Mouse (Mus musculus) kidney, adult 2 months (tissue): ENCODE measurements at regions not wholly inside any gene's neighbourhood (a gene's known extent, or its start where the extent isn't known, plus 50 kb on each side); places are given as distances from the start of the nearest gene placed in this dataset.
"Not testable (repeated sequence)": the region's sequence is repeated elsewhere in the genome, so short reads cannot be mapped to it uniquely, and the experiment has no call there.

Experiments
- DNase-seq: peaks from one replicate; pipeline ENCODE4 v3.0.0; 2021
- H3K27ac ChIP-seq: fragments of 200-500 bp; 2 replicates; pipeline ENCODE4 v1.5.1; 2012; ENCODE audit warnings: low read depth, low read length, control low read depth, inconsistent platforms; ENCODE audit not compliant: insufficient read depth
- H3K27me3 ChIP-seq: fragments of 200-500 bp; replicated peaks from 2 replicates; pipeline ENCODE4 v1.6.1; 2012; ENCODE audit warnings: mild to moderate bottlenecking, moderate library complexity, low read length, inconsistent platforms; ENCODE audit not compliant: control insufficient read depth, insufficient read depth
- H3K36me3 ChIP-seq: fragments of 200-500 bp; 2 replicates; pipeline ENCODE4 v1.6.1; 2012; ENCODE audit warnings: mild to moderate bottlenecking, moderate library complexity, low read length, inconsistent platforms; ENCODE audit not compliant: control insufficient read depth, insufficient read depth
- H3K4me1 ChIP-seq: fragments of 200-500 bp; 2 replicates; pipeline ENCODE4 v1.6.1; 2011; ENCODE audit warnings: low read length; ENCODE audit not compliant: control insufficient read depth, insufficient read depth
- H3K4me3 ChIP-seq: fragments of 200-500 bp; 2 replicates; pipeline ENCODE4 v1.5.1; 2011; ENCODE audit warnings: mild to moderate bottlenecking, low read depth, low read length, control low read depth; ENCODE audit not compliant: insufficient read depth
- CTCF ChIP-seq: fragments of 200-500 bp; conservative IDR thresholded peaks from 2 replicates; pipeline ENCODE4 v1.5.1; 2011; ENCODE audit warnings: low read depth, mild to moderate bottlenecking, control low read depth, low read length, moderate library complexity, mixed read lengths; ENCODE audit not compliant: insufficient read depth, insufficient read length
- POLR2A ChIP-seq: fragments of 200-500 bp; IDR thresholded peaks from one replicate; pipeline ENCODE4 v1.6.1; 2011; ENCODE audit warnings: low read depth, low read length, control low read depth
- whole genome bisulfite sequencing: fragments of 180-500 bp; shearing (Covaris S2); methylation state at CpG from one replicate; pipeline ENCODE4 v1.1.7; 2018; 5-methylcytosine and 5-hydroxymethylcytosine counted together

DNA sequence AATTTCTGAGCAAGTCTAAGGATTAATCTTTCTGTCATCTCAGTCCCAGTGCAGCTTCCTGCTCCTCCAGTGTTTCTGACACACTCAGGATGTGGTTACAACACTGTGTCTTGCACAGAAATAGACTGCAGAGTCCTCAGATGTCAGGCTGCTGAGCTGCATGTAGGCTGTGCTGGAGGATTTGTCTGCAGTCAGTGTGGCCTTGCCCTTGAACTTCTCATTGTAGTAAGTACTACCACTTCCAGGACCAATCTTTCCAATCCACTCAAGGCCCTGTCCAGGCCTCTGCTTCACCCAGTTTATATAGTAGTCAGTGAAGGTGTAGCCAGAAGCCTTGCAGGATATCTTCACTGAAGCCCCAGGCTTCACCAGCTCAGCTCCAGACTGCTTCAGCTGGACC is 185.8 kb upstream of the Zfp386 start:
- not testable (repeated sequence) for H3K27ac ChIP-seq, H3K36me3 ChIP-seq, H3K27me3 ChIP-seq, H3K4me3 ChIP-seq, H3K4me1 ChIP-seq
- DNase-seq, result peak; percentile 1

GRCm38 (mm10) chr12:115865059-115865756 is 182.3 kb upstream of the Zfp386 start:
- H3K4me3 ChIP-seq, H3K27me3 ChIP-seq, H3K27ac ChIP-seq, H3K4me1 ChIP-seq, H3K36me3 ChIP-seq, DNase-seq: not testable (repeated sequence)
- WGBS, result 86% methylated on average over 2 of the region's 3 CpGs

DNA sequence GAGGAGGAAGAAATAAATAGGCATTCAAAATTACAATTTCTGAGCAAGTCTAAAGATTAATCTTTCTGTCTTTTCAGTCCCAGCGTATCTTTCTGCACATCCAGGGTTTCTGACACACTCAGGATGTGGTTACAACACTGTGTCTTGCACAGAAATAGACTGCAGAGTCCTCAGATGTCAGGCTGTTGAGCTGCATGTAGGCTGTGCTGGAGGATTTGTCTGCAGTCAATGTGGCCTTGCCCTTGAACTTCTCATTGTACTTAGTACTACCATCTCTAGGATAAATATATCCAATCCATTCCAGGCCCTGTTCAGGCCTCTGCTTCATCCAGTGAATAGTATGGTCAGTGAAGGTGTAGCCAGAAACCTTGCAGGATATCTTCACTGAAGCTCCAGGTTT is 178.9 kb upstream of the Zfp386 start:
- not testable (repeated sequence) for DNase-seq, H3K27me3 ChIP-seq, H3K27ac ChIP-seq, H3K4me1 ChIP-seq, H3K4me3 ChIP-seq, H3K36me3 ChIP-seq
- 42% methylated on average over 1 of the region's 1 CpGs for WGBS

DNA sequence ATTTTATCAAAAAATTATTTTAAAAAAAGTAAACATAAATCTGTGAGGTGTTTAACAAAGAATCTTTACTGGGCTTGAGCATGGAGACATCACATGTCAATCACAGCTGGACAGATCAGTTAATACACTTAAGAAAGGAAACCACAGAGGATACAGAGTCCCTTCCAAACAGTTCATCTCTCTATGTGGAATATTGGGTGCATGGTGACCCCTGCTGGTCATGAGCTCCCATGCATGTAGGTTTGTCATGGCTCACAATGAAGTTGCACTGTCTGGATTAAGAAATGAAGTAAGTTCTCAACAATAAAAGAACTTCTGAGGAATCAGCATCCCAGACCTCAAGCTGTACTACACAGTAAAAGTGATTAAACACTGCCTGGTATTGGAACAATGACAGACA is 175.1 kb upstream of the Zfp386 start:
- not testable (repeated sequence) for H3K4me3 ChIP-seq, DNase-seq, H3K27ac ChIP-seq, H3K36me3 ChIP-seq, H3K4me1 ChIP-seq, H3K27me3 ChIP-seq

GRCm38 (mm10) chr12:115873976-115874375 is 173.5 kb upstream of the Zfp386 start:
- H3K36me3 ChIP-seq, DNase-seq, H3K27ac ChIP-seq, H3K4me1 ChIP-seq, H3K4me3 ChIP-seq, H3K27me3 ChIP-seq: not testable (repeated sequence)
- WGBS, result 49% methylated on average over 3 of the region's 3 CpGs

DNA sequence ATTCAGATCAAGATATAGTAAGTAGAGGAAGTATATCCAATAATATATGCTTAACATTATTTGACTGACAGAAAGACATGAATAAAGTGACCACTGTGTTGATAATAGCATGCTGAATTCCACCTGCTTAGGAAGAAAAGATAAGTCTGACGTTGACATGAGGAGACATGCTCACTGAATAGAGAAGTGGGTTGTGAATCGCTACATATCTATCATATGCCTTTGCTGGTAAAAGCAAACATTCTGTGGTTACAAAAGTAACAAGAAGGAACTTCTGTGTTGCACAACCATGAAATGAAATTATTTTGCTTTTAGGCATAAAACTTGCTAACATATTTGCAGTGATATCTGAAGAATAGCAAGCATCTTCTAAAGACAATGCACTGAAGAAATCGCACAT is 163.8 kb upstream of the Zfp386 start:
- no peaks in the 10 kb centered on the region for H3K27me3 ChIP-seq
- H3K4me1 ChIP-seq, result no peaks in the 10 kb centered on the region
- DNase-seq, result no peak
- H3K36me3 ChIP-seq, result no peaks in the 10 kb centered on the region
- H3K27ac ChIP-seq, result no peak overlapping the region
- WGBS, result 81% methylated on average over 3 of the region's 3 CpGs
- TF ChIP-seq POLR2A, result no peak
- TF ChIP-seq CTCF, result no peak
- H3K4me3 ChIP-seq, result no peak overlapping the region

DNA sequence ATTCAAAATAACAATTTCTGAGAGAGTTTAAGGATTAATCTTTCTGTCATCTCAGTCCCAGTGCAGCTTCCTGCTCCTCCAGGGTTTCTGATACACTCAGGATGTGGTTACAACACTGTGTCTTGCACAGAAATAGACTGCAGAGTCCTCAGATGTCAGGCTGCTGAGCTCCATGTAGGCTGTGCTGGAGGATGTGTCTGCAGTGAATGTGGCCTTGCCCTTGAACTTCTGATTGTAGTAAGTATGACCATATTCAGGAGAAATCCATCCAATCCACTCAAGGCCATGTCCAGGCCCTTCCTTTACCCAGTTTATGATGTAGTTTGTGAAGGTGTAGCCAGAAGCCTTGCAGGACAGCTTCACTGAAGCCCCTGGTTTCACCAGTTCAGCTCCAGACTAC is 159.5 kb upstream of the Zfp386 start:
- H3K27me3 ChIP-seq, result no peaks in the 10 kb centered on the region
- no peak overlapping the region for H3K27ac ChIP-seq
- no peak for DNase-seq
- H3K4me1 ChIP-seq, result no peaks in the 10 kb centered on the region
- TF ChIP-seq POLR2A (no peak), CTCF (no peak)
- H3K36me3 ChIP-seq, result no peaks in the 10 kb centered on the region
- no peak overlapping the region for H3K4me3 ChIP-seq

GRCm38 (mm10) chr12:115892656-115893055 is 154.9 kb upstream of the Zfp386 start:
- H3K36me3 ChIP-seq, H3K4me3 ChIP-seq, H3K4me1 ChIP-seq, H3K27me3 ChIP-seq, H3K27ac ChIP-seq: not testable (repeated sequence)
- WGBS, result 84% methylated on average over 12 of the region's 12 CpGs
- DNase-seq, result peak; percentile 28

DNA sequence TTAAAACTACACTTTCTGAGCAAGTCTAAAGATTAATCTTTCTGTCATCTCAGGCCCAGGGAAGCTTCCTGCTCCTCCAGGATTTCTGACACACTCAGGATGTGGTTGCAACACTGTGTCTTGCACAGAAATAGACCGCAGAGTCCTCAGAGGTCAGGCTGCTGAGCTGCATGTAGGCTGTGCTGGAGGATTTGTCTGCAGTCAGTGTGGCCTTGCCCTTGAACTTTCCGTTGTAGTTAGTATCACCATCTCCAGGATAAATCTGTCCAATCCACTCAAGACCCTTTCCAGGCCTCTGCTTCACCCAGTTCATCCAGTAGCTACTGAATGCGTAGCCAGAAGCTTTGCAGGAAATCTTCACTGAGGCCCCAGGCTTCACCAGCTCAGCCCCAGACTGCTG is 135.3 kb upstream of the Zfp386 start:
- not testable (repeated sequence) for H3K4me3 ChIP-seq, H3K27me3 ChIP-seq, DNase-seq, H3K27ac ChIP-seq, H3K4me1 ChIP-seq, H3K36me3 ChIP-seq
- 74% methylated on average over 3 of the region's 3 CpGs for WGBS

DNA sequence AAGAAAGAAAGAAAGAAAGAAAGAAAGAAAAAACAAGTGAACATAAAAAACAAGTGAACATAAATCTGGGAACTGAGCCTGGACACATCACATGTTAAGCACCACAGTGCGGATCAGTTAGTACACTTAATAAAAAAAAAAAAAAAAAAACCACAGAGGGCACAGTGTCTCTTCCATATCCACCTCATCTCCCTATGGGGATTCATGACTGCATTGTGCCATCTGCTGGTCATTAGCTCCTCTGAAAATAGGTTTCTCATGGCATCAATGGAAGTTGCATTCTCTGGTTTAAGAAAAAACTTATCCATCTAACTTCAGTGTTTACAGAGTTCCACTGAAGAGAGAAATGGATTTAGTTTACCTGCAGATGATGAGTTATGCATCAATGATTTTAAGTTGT is 132.1 kb upstream of the Zfp386 start:
- H3K27ac ChIP-seq, H3K4me1 ChIP-seq, H3K36me3 ChIP-seq, H3K4me3 ChIP-seq, H3K27me3 ChIP-seq, DNase-seq: not testable (repeated sequence)
- WGBS, result 48% methylated on average over 1 of the region's 1 CpGs

GRCm38 (mm10) chr12:115920119-115920518 is 127.4 kb upstream of the Zfp386 start:
- DNase-seq, H3K4me3 ChIP-seq, H3K27ac ChIP-seq, H3K36me3 ChIP-seq, H3K4me1 ChIP-seq, H3K27me3 ChIP-seq: not testable (repeated sequence)
- 78% methylated on average over 3 of the region's 3 CpGs for WGBS
